Mouse (Mus musculus) liver, postnatal 0 days (tissue): Measurements from ENCODE around the gene Etv1. TPM values are rescaled to one million over a fixed set of nuclear protein-coding genes. Genes with fewer than 3 reads are reported as not detected.
A peak's percentile ranks its signal among the peaks of the same experiment; 100 is the strongest.

Experiments used
- ATAC-seq: fragments of 200-750 bp; cut with Nextera tagmentation; 2 replicates; pipeline ENCODE4 v1.8.0; 2017; ENCODE audit warnings: mild to moderate bottlenecking, moderate library complexity
- DNase-seq: peaks from one replicate; pipeline ENCODE4 v3.0.0-alpha.2; 2016
- H3K27ac ChIP-seq: fragments of 300-500 bp; sonication (generic); 2 replicates; pipeline ENCODE4 v1.5.1; 2014; ENCODE audit warnings: antibody characterized with exemption, moderate library complexity, mild to moderate bottlenecking, low read depth
- H3K27me3 ChIP-seq: fragments of 300-500 bp; sonication (generic); 2 replicates; pipeline ENCODE4 v1.6.1; 2014; ENCODE audit warnings: low read length, control low read depth, mixed read lengths; ENCODE audit not compliant: insufficient read depth
- H3K36me3 ChIP-seq: fragments of 300-500 bp; sonication (generic); replicated peaks from 2 replicates; pipeline ENCODE4 v1.6.1; 2014; ENCODE audit warnings: mild to moderate bottlenecking, control low read depth, low read length, moderate library complexity, mixed read lengths; ENCODE audit not compliant: insufficient read depth
- H3K4me1 ChIP-seq: fragments of 300-500 bp; sonication (generic); 2 replicates; pipeline ENCODE4 v1.6.1; 2014; ENCODE audit warnings: antibody characterized with exemption, mild to moderate bottlenecking, control low read depth; ENCODE audit not compliant: insufficient read depth
- H3K4me2 ChIP-seq: fragments of 300-500 bp; sonication (generic); 2 replicates; pipeline ENCODE4 v1.6.1; 2014; ENCODE audit warnings: low read depth, mild to moderate bottlenecking, low read length, moderate library complexity, mixed read lengths
- H3K4me3 ChIP-seq: fragments of 300-500 bp; sonication (generic); 2 replicates; pipeline ENCODE4 v1.5.1; 2014; ENCODE audit warnings: low read depth, low read length
- H3K9ac ChIP-seq: fragments of 300-500 bp; sonication (generic); replicated peaks from 2 replicates; pipeline ENCODE4 v1.6.1; 2014; ENCODE audit warnings: mild to moderate bottlenecking, moderate library complexity
- H3K9me3 ChIP-seq: fragments of 300-500 bp; sonication (generic); 2 replicates; pipeline ENCODE4 v1.6.1; 2016; ENCODE audit warnings: mild to moderate bottlenecking, control low read depth, low read length, mixed read lengths
- CTCF ChIP-seq: sonication (generic); IDR thresholded peaks from 2 replicates; pipeline ENCODE4 v1.5.1; 2016; ENCODE audit warnings: antibody characterized with exemption, low read depth
- EP300 ChIP-seq: IDR thresholded peaks from 2 replicates; pipeline ENCODE4 v1.6.1; 2016; ENCODE audit warnings: antibody characterized with exemption, low read depth, mild to moderate bottlenecking
- WGBS: fragments of 180-500 bp; shearing (Covaris S2); extraction: QIAGEN DNeasy Blood & Tissue Kit; methylation state at CpG from one replicate; pipeline ENCODE4 v1.1.7; 2014; ENCODE audit not compliant: insufficient replicate concordance; 5-methylcytosine and 5-hydroxymethylcytosine counted together
- polyA plus RNA-seq: library from polyadenylated mRNA; unstranded; fragments of >200 nt; fragmentation: Nextera tagmentation; extraction: Ambion mirVana; gene quantifications from 2 replicates; pipeline ENCODE4 v1.2.1, GENCODE M21; 2015

The Etv1 gene
- polyA plus RNA-seq, 1 experiment from 2014 or later = 1.1 TPM

DNA sequence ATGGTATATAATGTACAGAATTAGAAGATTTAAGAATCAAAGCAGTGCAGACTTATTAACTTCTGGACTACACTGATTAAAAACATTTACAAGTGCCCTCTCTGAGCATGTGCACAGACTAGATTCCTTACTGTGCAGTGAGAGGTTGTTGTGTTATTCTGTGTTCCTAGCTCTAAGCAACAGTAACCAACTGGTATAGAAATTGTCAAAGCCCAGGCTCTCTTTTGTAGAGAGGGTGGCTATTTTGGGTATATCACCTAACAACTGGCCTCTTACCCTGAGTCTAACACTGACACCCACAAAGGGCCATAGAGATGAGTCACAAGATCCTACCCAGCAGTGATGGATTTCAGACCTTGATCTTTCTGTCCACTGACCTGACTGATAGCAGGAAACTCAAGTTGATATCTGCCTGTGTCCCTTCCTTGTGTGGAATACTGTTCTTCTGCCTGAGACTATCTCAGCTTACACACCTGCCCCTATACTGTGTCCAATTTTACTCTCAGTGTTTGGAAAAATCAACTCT lies 95.4 kb downstream of the Etv1 start:
- no peak overlapping the region for H3K4me2 ChIP-seq
- H3K9me3 ChIP-seq = no peaks in the 10 kb centered on the region
- DNase-seq = no peak
- no peak overlapping the region for H3K9ac ChIP-seq
- no peaks in the 10 kb centered on the region for H3K4me1 ChIP-seq
- no peaks in the 10 kb centered on the region for H3K27me3 ChIP-seq
- no peak for ATAC-seq
- no peak overlapping the region for H3K27ac ChIP-seq
- no peak overlapping the region for H3K4me3 ChIP-seq
- H3K36me3 ChIP-seq = no peaks in the 10 kb centered on the region
- TF ChIP-seq CTCF (no peak), EP300 (no peak)

DNA sequence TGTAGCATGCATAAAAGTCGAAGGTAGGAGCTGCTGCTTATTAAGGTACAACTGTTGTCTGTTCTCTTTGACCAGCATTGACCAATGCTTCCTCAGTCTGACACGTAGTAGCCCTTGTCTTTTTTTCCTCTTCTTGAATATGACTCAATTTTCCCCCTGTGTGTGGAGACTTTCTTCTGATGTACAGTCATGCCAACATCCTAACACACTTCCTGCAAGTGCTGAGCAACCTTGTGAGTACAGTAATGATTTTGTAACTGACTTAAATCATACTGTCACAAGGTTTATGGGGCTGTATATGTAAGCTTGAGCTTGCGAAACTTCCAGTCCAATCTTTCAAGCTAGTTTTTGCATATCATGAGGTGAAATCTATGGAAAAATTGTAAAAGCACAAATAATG lies 125.3 kb downstream of the Etv1 start:
- no peak for DNase-seq

DNA sequence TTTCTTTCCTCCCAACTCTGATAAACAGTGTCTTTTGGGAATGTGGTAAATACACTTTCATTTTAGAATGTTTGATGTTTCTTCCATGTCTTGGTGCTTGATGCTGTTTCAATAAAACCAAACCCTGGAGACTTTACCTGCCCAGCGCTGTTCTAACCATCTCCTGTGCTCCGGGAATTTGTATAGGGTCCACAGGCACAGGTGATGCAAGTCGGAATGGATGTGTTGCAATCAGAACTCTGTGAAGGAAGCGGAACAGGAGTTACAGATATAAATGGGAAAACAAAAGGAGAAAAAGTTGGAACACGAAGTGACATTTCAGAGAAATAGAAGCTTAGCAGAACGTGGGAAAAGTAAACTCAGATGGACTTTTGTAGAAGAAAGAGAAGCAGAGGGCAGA lies 127.1 kb downstream of the Etv1 start:
- no peak for TF ChIP-seq CTCF
- WGBS = 62% methylated on average over 6 of the region's 6 CpGs
- H3K27me3 ChIP-seq = no peaks in the 10 kb centered on the region
- no peaks in the 10 kb centered on the region for H3K36me3 ChIP-seq
- peak overlapping the region; percentile 67 for H3K27ac ChIP-seq
- ATAC-seq (peak; percentile 84), DNase-seq (peak; percentile 22)
- H3K9ac ChIP-seq = no peak overlapping the region
- 0 out of 2 replicates have a peak, but pooled peaks cover 3% of the 10 kb centered on the region for H3K4me1 ChIP-seq
- no peaks in the 10 kb centered on the region for H3K9me3 ChIP-seq
- peak overlapping the region; percentile 20; the same call in 1 of the 2 replicates for H3K4me3 ChIP-seq
- H3K4me2 ChIP-seq = peak overlapping the region; percentile 52

More for the DNA sequence above, 125.3 kb downstream of the Etv1 start:
- no peaks in the 10 kb centered on the region for H3K27me3 ChIP-seq
- TF ChIP-seq EP300 (no peak), CTCF (no peak)
- H3K36me3 ChIP-seq = no peaks in the 10 kb centered on the region
- no peaks in the 10 kb centered on the region for H3K9me3 ChIP-seq
- H3K4me2 ChIP-seq = no peak overlapping the region
- H3K9ac ChIP-seq = no peak overlapping the region
- no peak overlapping the region for H3K27ac ChIP-seq
- H3K4me3 ChIP-seq = no peak overlapping the region
- H3K4me1 ChIP-seq = 0 out of 2 replicates have a peak, but pooled peaks cover 3% of the 10 kb centered on the region
- 57% methylated on average over 3 of the region's 3 CpGs for WGBS
- ATAC-seq = peak; percentile 47

DNA sequence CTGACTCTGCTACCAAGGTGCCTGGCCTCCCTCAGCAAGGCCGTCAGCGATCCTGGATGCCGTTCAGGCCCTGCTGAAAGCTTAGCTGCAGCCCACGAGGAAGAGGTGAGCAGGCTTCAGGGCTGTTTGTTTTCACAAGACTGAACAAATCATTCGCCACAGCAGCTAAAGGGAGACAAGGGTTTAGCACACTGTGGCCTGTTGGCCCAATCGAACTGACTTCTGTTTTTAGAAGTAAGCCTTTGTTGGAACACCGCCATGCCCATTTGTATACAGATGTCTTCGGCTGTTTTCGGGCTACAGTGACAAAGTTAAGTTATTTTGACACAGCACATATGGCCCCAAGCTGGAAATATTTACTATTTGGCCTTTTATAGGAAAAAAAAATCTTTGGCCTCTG lies 127.6 kb downstream of the Etv1 start:
- peak; percentile 87 for ATAC-seq
- Histone ChIP-seq H3K4me3 (peak overlapping the region; percentile 20; the same call in 1 of the 2 replicates), H3K27me3 (no peaks in the 10 kb centered on the region), H3K4me2 (peak overlapping the region; percentile 52), H3K27ac (peak overlapping the region; percentile 67), H3K9ac (no peak overlapping the region), H3K4me1 (0 out of 2 replicates have a peak, but pooled peaks cover 3% of the 10 kb centered on the region), H3K36me3 (no peaks in the 10 kb centered on the region), H3K9me3 (no peaks in the 10 kb centered on the region)
- TF ChIP-seq EP300 = no peak
- no peak for TF ChIP-seq CTCF
- 49% methylated on average over 9 of the region's 9 CpGs for WGBS
- DNase-seq = peak; percentile 28

DNA sequence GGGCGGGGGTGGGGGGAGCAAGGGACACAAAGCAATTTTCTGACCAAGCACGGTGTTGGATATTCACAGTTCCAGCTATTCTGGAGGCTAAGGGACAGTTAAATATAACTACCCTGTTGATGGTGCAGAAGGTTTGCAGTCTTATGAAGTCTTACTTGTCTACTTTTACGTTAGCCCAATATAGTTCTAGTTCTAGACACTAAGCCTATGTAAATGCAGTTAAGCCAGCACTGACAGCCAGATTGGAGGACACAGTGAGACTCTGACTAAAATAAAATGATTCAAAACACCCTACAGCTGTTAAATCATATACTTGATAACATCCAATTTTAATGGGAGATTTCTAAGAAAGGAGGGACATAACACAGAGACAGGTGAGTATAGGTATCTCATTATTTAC lies 129.8 kb downstream of the Etv1 start:
- no peaks in the 10 kb centered on the region for H3K9me3 ChIP-seq
- no peak for ATAC-seq
- 86% methylated on average over 3 of the region's 3 CpGs for WGBS

More for the DNA sequence above, 129.8 kb downstream of the Etv1 start:
- 0 out of 2 replicates have a peak, but pooled peaks cover 3% of the 10 kb centered on the region for H3K4me1 ChIP-seq
- H3K4me3 ChIP-seq = no peak overlapping the region
- no peaks in the 10 kb centered on the region for H3K27me3 ChIP-seq
- no peaks in the 10 kb centered on the region for H3K36me3 ChIP-seq
- H3K4me2 ChIP-seq = no peak overlapping the region
- no peak for DNase-seq
- TF ChIP-seq EP300 (no peak), CTCF (no peak)
- no peak overlapping the region for H3K27ac ChIP-seq
- H3K9ac ChIP-seq = no peak overlapping the region
